Mouse (Mus musculus) stomach, postnatal 0 days (tissue): ENCODE measurements around the gene Ptdss2.

ENCODE experiments used
- CTCF ChIP-seq: IDR thresholded peaks from 2 replicates; pipeline ENCODE4 v1.5.1; 2016; ENCODE audit warnings: antibody characterized with exemption, low read depth, mild to moderate bottlenecking, moderate library complexity
- EP300 ChIP-seq: optimal IDR thresholded peaks from 2 replicates; pipeline ENCODE3; 2016; ENCODE audit warnings: antibody characterized with exemption

- TF ChIP-seq CTCF, result peak; percentile 97
- no peak for TF ChIP-seq EP300
These were observed 54.0 kb downstream of the Ptdss2 start for GRCm38 (mm10) chr7:141176173-141176572.
